Mouse (Mus musculus) layer of hippocampus, adult 2 months (tissue): ENCODE data around the gene Naif1. TPM values are rescaled to one million over a fixed set of nuclear protein-coding genes. Genes with fewer than 3 reads are reported as not detected.

Experiments used
- DNase-seq, 2 experiments: peaks; one replicate each; pipeline ENCODE4 v3.0.0; 2022; ENCODE audit warnings: low spot score in 2 of 2
- H3K27ac ChIP-seq: fragments of 200-600 bp; 2 replicates; pipeline ENCODE4 v1.8.1; 2022
- H3K4me3 ChIP-seq: fragments of 200-600 bp; 2 replicates; pipeline ENCODE4 v1.8.1; 2022; ENCODE audit warnings: mild to moderate bottlenecking
- CTCF ChIP-seq: fragments of 200-600 bp; conservative IDR thresholded peaks from 2 replicates; pipeline ENCODE4 v1.8.1; 2022; ENCODE audit warnings: antibody characterized with exemption, mild to moderate bottlenecking, moderate library complexity
- total RNA-seq, 2 experiments: library from RNA; stranded (reverse); gene quantifications; 2 replicates each; pipeline ENCODE4 v1.2.3; 2021

Naif1 gene
- total RNA-seq, 2 experiments from 2014 or later = 4.3 to 4.5 TPM

DNA sequence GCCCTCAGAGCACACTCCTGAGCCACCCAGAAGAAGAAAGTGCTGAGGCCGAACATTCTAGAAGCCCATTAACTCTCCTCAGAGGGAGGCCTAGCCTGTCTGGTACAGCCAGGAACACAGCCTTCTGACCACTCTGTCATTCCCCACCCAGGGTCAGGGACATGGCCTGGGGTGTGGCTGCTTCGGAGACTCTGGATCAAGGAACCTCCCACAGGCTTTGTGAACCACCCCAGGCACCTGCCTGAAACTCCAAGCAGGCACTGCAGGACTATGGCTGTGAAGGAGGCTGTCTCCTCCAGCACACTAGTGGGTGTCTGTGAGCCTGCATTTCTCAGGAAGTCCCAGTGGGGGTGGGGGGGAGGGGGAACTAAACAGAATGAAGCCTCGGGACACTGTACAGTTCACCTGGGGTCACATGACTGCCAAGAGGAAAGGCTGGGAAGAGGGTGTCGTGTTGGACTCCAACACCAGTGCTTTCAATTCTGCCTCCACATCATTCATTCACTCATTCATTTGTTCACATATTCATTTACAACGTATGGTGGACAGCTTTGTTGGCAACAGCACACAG is 51.6 kb downstream of the Naif1 start:
- no peak for DNase-seq
- no peak for TF ChIP-seq CTCF
- Histone ChIP-seq H3K27ac (no peak overlapping the region), H3K4me3 (no peak overlapping the region)

DNA sequence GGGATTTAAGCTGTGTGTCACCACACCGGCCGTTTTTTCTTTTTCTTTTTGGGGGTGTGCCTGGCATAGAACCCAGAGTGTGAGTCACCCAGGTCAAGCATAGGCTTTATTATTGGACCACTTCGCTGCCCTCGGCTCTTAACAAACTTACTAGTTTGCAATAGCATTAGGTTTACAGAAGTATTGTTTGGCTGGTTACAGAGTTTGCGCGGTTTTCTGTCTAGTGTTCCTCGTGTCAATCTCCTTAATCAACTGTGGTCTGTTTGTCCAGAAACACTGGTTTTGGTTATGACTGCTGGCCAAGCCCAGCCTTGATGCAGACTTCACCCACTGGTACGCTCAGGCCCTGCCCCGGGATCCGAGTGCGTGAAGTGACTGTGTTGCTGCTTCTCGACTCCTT is 52.6 kb downstream of the Naif1 start:
- no peak for DNase-seq
- Histone ChIP-seq H3K27ac (no peak overlapping the region), H3K4me3 (no peak overlapping the region)
- TF ChIP-seq CTCF = no peak

DNA sequence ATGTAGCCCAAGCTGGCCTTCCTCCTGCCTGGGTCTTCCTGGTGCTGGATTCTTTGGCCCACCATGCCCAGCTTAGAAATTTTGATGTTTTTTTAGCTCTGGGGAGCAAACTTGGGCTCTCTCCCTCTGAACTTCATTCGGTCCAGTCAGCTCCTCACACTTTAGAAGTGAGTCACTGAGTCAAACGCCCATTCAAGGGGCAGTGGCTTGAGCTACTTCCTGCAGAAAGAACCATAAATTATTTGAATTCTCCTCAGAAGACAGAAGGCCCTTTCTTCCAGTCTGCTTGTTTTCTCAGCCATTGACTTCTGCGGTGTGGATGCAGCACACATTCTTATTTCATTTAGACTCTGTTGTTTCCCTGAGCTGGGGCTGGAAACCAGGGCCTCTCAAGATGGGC is 53.3 kb downstream of the Naif1 start:
- no peak for DNase-seq
- H3K27ac ChIP-seq = no peak overlapping the region
- no peak for TF ChIP-seq CTCF
- no peak overlapping the region for H3K4me3 ChIP-seq

DNA sequence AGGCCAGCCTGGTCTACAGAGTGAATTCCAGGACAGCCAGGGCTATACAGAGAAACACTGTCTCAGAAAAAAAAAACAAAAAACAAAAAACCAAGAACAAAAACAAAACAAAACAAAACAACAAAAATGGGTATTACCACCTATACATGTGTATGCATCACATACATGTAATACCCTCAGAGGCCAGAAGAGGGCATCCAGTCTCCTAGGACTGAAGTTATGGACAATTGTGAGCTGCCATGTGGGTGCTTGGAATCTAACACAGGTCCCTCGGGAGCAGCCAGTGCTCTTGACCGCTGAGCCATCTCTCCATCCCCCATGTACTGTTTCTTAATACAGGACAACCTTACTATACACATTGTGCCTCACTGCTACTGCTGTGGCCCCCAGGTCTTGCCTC is 55.3 kb downstream of the Naif1 start:
- no peak for DNase-seq
- peak; percentile 35 for TF ChIP-seq CTCF
- no peak overlapping the region for H3K4me3 ChIP-seq
- no peak overlapping the region for H3K27ac ChIP-seq

Other genes with a start within 250 kb of the Naif1 start
- gene Pomt1, start 213.9 kb upstream of the Naif1 start, total RNA-seq = 10 to 100 TPM; 23.4 to 24.1 TPM
- gene Uck1, start 190.3 kb upstream of the Naif1 start, total RNA-seq = 10 to 100 TPM; 55.3 to 57.8 TPM
- gene Golga2, start 163.1 kb upstream of the Naif1 start, total RNA-seq = 10 to 100 TPM; 87.9 TPM
- 100 to 1,000 TPM; 212 to 222 TPM for gene Swi5, start 162.4 kb upstream of the Naif1 start, total RNA-seq
- 10 to 100 TPM; 75.3 to 92.7 TPM for gene Ciz1, start 98.1 kb upstream of the Naif1 start, total RNA-seq
- gene Dnm1, start 97.1 kb upstream of the Naif1 start, total RNA-seq = 1,000 to 10,000 TPM; 1,274 to 1,381 TPM
- 100 to 1,000 TPM; 160 to 170 TPM for gene 1110008P14Rik, start 68.5 kb upstream of the Naif1 start, total RNA-seq
- under 1 TPM in 1 of 2 experiments, not detected in 1; 0.69 TPM for gene Lcn2, start 62.2 kb upstream of the Naif1 start, total RNA-seq
- 10 to 100 TPM; 33.8 to 35.5 TPM for gene Ptges2, start 54.6 kb upstream of the Naif1 start, total RNA-seq
- gene Slc25a25, start 988 bp downstream of the Naif1 start, total RNA-seq = 10 to 100 TPM; 54.5 to 57.6 TPM
- 10 to 100 TPM; 77.1 TPM for gene Fam102a, start 84.9 kb downstream of the Naif1 start, total RNA-seq
- 10 to 100 TPM; 77.6 to 84.0 TPM for gene Dpm2, start 120.4 kb downstream of the Naif1 start, total RNA-seq
- 1 to 10 TPM; 4.4 to 5.0 TPM for gene Pip5kl1, start 124.3 kb downstream of the Naif1 start, total RNA-seq
- under 1 TPM in 1 of 2 experiments, not detected in 1; 0.71 TPM for gene 9430097D07Rik, start 125.2 kb downstream of the Naif1 start, total RNA-seq
- 10 to 100 TPM; 36.4 to 40.0 TPM for gene St6galnac4, start 136.6 kb downstream of the Naif1 start, total RNA-seq
- gene St6galnac6, start 149.3 kb downstream of the Naif1 start, total RNA-seq = 100 to 1,000 TPM; 117 to 124 TPM
- gene Ak1, start 171.3 kb downstream of the Naif1 start, total RNA-seq = 100 to 1,000 TPM; 120 to 123 TPM
- gene Eng, start 196.1 kb downstream of the Naif1 start, total RNA-seq = 10 to 100 TPM; 16.4 to 19.7 TPM